Mouse (Mus musculus) bone marrow, adult 2 months (tissue): ENCODE results near the gene Asic4.

ENCODE experiments used
- CTCF ChIP-seq: fragments of 200-500 bp; IDR thresholded peaks from 2 replicates; pipeline ENCODE4 v1.5.1; 2011; ENCODE audit warnings: low read length, control low read depth; ENCODE audit not compliant: control insufficient read depth, insufficient read depth
- POLR2A ChIP-seq: fragments of 200-500 bp; IDR thresholded peaks from 2 replicates; pipeline ENCODE4 v1.6.1; 2011; ENCODE audit warnings: low read depth, mild to moderate bottlenecking, control low read depth, low read length, borderline replicate concordance; ENCODE audit not compliant: control insufficient read depth

DNA sequence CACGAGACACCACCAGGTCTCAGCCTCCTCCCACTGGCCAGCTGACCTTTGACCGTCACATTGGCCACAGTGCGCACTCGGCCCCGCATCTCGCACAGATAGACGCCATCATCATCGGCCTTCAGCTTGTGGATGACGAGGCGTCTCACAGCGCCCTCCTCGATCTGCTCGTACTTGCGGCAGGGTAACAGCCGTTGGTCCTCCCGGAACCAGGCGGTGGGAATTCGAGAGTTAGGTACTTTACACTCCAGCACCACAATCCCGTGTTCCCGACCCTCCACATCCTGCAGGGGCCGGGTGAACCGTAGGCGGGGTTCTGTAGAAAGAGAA lies 53.4 kb downstream of the Asic4 start:
- no peak for TF ChIP-seq CTCF
- no peak for TF ChIP-seq POLR2A
